Mouse (Mus musculus): ENCODE data around the gene Sntg2.

GRCm38 (mm10) chr12:30251283-30251829, 121.8 kb downstream of the Sntg2 start:
- TF ChIP-seq SMC3 (IDR thresholded peaks at IDR 0.05; ENCODE audit: low read depth, low read length) (no peak), CTCF (conservative IDR thresholded peaks at IDR 0.05 in 1 of 2, IDR thresholded peaks at IDR 0.05 in 1 of 2; ENCODE audit: low read depth in 2 of 2, low read length in 2 of 2) (no peak), BHLHE40 (IDR thresholded peaks at IDR 0.05; ENCODE audit: low read depth, low read length) (no peak), GABPA (IDR thresholded peaks at IDR 0.05; ENCODE audit: insufficient replicate concordance, low read depth, low read length) (no peak), POLR2AphosphoS2 (IDR thresholded peaks at IDR 0.05; ENCODE audit: low read depth, low read length) (no peak), POLR2A (IDR thresholded peaks at IDR 0.05; ENCODE audit: low read depth, low read length) (no peak), CHD2 (IDR thresholded peaks at IDR 0.05; ENCODE audit: low read length) (no peak), EP300 (IDR thresholded peaks at IDR 0.05; ENCODE audit: low read length) (no peak), TCF12 (IDR thresholded peaks at IDR 0.05; ENCODE audit: low read depth, low read length) (no peak), USF2 (conservative IDR thresholded peaks at IDR 0.05; ENCODE audit: low read depth, low read length) (no peak), ELF1 (IDR thresholded peaks at IDR 0.05; ENCODE audit: low read depth, low read length) (no peak)

All from CH12.LX (cell line).